Mouse (Mus musculus) liver, postnatal 0 days (tissue): ENCODE measurements around the gene Mapk6.
A peak's percentile ranks its signal among the peaks of the same experiment; 100 is the strongest.

Source experiments
- CTCF ChIP-seq: sonication (generic); IDR thresholded peaks from 2 replicates; pipeline ENCODE4 v1.5.1; 2016; ENCODE audit warnings: antibody characterized with exemption, low read depth
- EP300 ChIP-seq: IDR thresholded peaks from 2 replicates; pipeline ENCODE4 v1.6.1; 2016; ENCODE audit warnings: antibody characterized with exemption, low read depth, mild to moderate bottlenecking

- peak; percentile 92 for TF ChIP-seq CTCF
- no peak for TF ChIP-seq EP300
Measured at GRCm38 (mm10) chr9:75361699-75362098, 48.1 kb downstream of the Mapk6 start.
